Mouse (Mus musculus) lung, postnatal 0 days (tissue): ENCODE results near the gene Wasl. TPM values are rescaled to one million over a fixed set of nuclear protein-coding genes. Genes with fewer than 3 reads are reported as not detected.

Experiments used
- ATAC-seq: fragments of 200-750 bp; cut with Nextera tagmentation; 2 replicates; pipeline ENCODE4 v1.8.0; 2017; ENCODE audit warnings: moderate library complexity
- DNase-seq: peaks from one replicate; pipeline ENCODE4 v3.0.0-alpha.2; 2016; ENCODE audit warnings: low spot score
- H3K27ac ChIP-seq: fragments of 300-500 bp; sonication (generic); 2 replicates; pipeline ENCODE4 v1.5.1; 2014; ENCODE audit warnings: antibody characterized with exemption, mild to moderate bottlenecking, low read length, mixed read lengths
- H3K27me3 ChIP-seq: fragments of 300-500 bp; sonication (generic); replicated peaks from 2 replicates; pipeline ENCODE4 v1.6.1; 2014; ENCODE audit warnings: low read length, mixed read lengths; ENCODE audit not compliant: insufficient read depth
- H3K36me3 ChIP-seq: fragments of 300-500 bp; sonication (generic); 2 replicates; pipeline ENCODE4 v1.6.1; 2014; ENCODE audit warnings: low read length, mixed read lengths; ENCODE audit not compliant: insufficient read depth
- H3K4me1 ChIP-seq: fragments of 300-500 bp; sonication (generic); 2 replicates; pipeline ENCODE4 v1.6.1; 2014; ENCODE audit warnings: antibody characterized with exemption, low read depth, low read length, mixed read lengths; ENCODE audit not compliant: insufficient read depth
- H3K4me2 ChIP-seq: fragments of 300-500 bp; sonication (generic); replicated peaks from 2 replicates; pipeline ENCODE4 v1.6.1; 2014; ENCODE audit warnings: low read depth, mild to moderate bottlenecking, low read length, moderate library complexity, mixed read lengths
- H3K4me3 ChIP-seq: fragments of 300-500 bp; sonication (generic); 2 replicates; pipeline ENCODE4 v1.5.1; 2014; ENCODE audit warnings: low read depth, low read length
- H3K9ac ChIP-seq: fragments of 300-500 bp; sonication (generic); replicated peaks from 2 replicates; pipeline ENCODE4 v1.6.1; 2014; ENCODE audit warnings: low read depth, mild to moderate bottlenecking
- H3K9me3 ChIP-seq: fragments of 300-500 bp; sonication (generic); 2 replicates; pipeline ENCODE4 v1.6.1; 2016; ENCODE audit warnings: low read length, mixed read lengths
- CTCF ChIP-seq: IDR thresholded peaks from 2 replicates; pipeline ENCODE4 v1.5.1; 2016; ENCODE audit warnings: antibody characterized with exemption, mild to moderate bottlenecking
- EP300 ChIP-seq: IDR thresholded peaks from 2 replicates; pipeline ENCODE4 v1.6.1; 2016; ENCODE audit warnings: antibody characterized with exemption, mild to moderate bottlenecking, control low read depth
- WGBS: fragments of 180-500 bp; shearing (Covaris S2); extraction: QIAGEN DNeasy Blood & Tissue Kit; methylation state at CpG from one replicate; pipeline ENCODE4 v1.1.7; 2014; 5-methylcytosine and 5-hydroxymethylcytosine counted together
- polyA plus RNA-seq: library from polyadenylated mRNA; unstranded; fragments of >200 nt; fragmentation: Nextera tagmentation; extraction: Ambion mirVana; gene quantifications from 2 replicates; pipeline ENCODE4 v1.2.1, GENCODE M21; 2015

Wasl gene
- polyA plus RNA-seq, 1 experiment from 2014 or later, result 88.3 TPM

GRCm38 (mm10) chr6:24602993-24603392 lies 61.8 kb downstream of the Wasl start:
- Histone ChIP-seq H3K4me3 (no peak overlapping the region), H3K36me3 (no peaks in the 10 kb centered on the region), H3K4me2 (no peak overlapping the region), H3K9ac (no peak overlapping the region), H3K4me1 (peaks cover 9% of the 10 kb centered on the region; the same call in 1 of the 2 replicates), H3K27me3 (no peaks in the 10 kb centered on the region), H3K27ac (no peak overlapping the region), H3K9me3 (no peaks in the 10 kb centered on the region)
- TF ChIP-seq CTCF (no peak), EP300 (no peak)
- DNase-seq (no peak), ATAC-seq (no peak)
- 57% methylated on average over 5 of the region's 5 CpGs for WGBS

GRCm38 (mm10) chr6:24602351-24602750 lies 62.5 kb downstream of the Wasl start:
- no peak overlapping the region for H3K9ac ChIP-seq

GRCm38 (mm10) chr6:24601668-24602067 lies 63.1 kb downstream of the Wasl start:
- Histone ChIP-seq H3K27me3 (no peaks in the 10 kb centered on the region), H3K27ac (no peak overlapping the region), H3K4me1 (peaks cover 9% of the 10 kb centered on the region; the same call in 1 of the 2 replicates), H3K4me3 (no peak overlapping the region), H3K9ac (no peak overlapping the region), H3K36me3 (no peaks in the 10 kb centered on the region), H3K4me2 (no peak overlapping the region), H3K9me3 (no peaks in the 10 kb centered on the region)
- no peak; the same call in 1 of the 2 replicates for ATAC-seq
- no peak for DNase-seq
- 11% methylated on average over 1 of the region's 1 CpGs for WGBS
- TF ChIP-seq CTCF (no peak), EP300 (no peak)

More at GRCm38 (mm10) chr6:24602351-24602750, 62.5 kb downstream of the Wasl start:
- no peak for DNase-seq
- ATAC-seq, result no peak
- H3K4me2 ChIP-seq, result no peak overlapping the region
- 60% methylated on average over 3 of the region's 3 CpGs for WGBS
- no peak overlapping the region for H3K27ac ChIP-seq
- no peaks in the 10 kb centered on the region for H3K36me3 ChIP-seq
- TF ChIP-seq EP300, result no peak
- no peak for TF ChIP-seq CTCF
- H3K4me1 ChIP-seq, result peaks cover 9% of the 10 kb centered on the region; the same call in 1 of the 2 replicates
- no peaks in the 10 kb centered on the region for H3K27me3 ChIP-seq
- H3K9me3 ChIP-seq, result no peaks in the 10 kb centered on the region
- no peak overlapping the region for H3K4me3 ChIP-seq

GRCm38 (mm10) chr6:24600726-24601125 lies 64.1 kb downstream of the Wasl start:
- H3K4me3 ChIP-seq, result no peak overlapping the region
- H3K9me3 ChIP-seq, result no peaks in the 10 kb centered on the region
- H3K4me1 ChIP-seq, result peaks cover 9% of the 10 kb centered on the region; the same call in 1 of the 2 replicates
- ATAC-seq, result no peak
- 68% methylated on average over 4 of the region's 4 CpGs for WGBS
- H3K4me2 ChIP-seq, result no peak overlapping the region
- DNase-seq, result no peak
- TF ChIP-seq CTCF (no peak), EP300 (no peak)
- no peak overlapping the region for H3K9ac ChIP-seq
- H3K36me3 ChIP-seq, result no peaks in the 10 kb centered on the region
- no peak overlapping the region for H3K27ac ChIP-seq
- H3K27me3 ChIP-seq, result no peaks in the 10 kb centered on the region

- Histone ChIP-seq H3K4me1 (peaks cover 9% of the 10 kb centered on the region; the same call in 1 of the 2 replicates), H3K9ac (no peak overlapping the region), H3K27ac (no peak overlapping the region), H3K4me3 (no peak overlapping the region), H3K4me2 (no peak overlapping the region), H3K27me3 (no peaks in the 10 kb centered on the region), H3K36me3 (no peaks in the 10 kb centered on the region), H3K9me3 (no peaks in the 10 kb centered on the region)
- no peak for ATAC-seq
- TF ChIP-seq CTCF (no peak), EP300 (no peak)
- 64% methylated on average over 6 of the region's 6 CpGs for WGBS
- no peak for DNase-seq
Measured at GRCm38 (mm10) chr6:24600134-24600533, 64.7 kb downstream of the Wasl start.

DNA sequence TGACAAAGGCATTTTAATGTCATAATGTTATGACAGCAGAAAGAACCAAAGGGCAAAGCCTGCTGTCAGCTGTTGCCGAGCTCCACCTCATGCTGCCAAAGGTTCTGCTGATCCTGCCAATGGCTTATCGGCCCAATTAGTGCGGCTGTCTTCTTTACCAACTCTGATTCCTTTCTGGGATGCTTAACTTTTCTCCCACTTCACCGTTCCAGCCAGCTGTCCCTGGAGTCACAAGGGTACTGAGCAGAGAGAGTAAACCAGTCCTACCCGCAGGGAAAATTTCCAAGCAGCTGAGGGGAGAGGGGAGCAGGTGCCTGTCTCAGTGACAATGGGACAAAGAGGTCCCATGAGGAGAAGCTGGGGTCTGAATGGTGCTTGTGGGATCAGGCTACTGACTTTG lies 65.2 kb downstream of the Wasl start:
- Histone ChIP-seq H3K27ac (no peak overlapping the region), H3K9ac (no peak overlapping the region), H3K4me2 (no peak overlapping the region), H3K36me3 (no peaks in the 10 kb centered on the region), H3K4me1 (peaks cover 9% of the 10 kb centered on the region; the same call in 1 of the 2 replicates), H3K4me3 (no peak overlapping the region), H3K9me3 (no peaks in the 10 kb centered on the region), H3K27me3 (no peaks in the 10 kb centered on the region)
- TF ChIP-seq EP300 (no peak), CTCF (no peak)
- 77% methylated on average over 5 of the region's 5 CpGs for WGBS
- no peak for ATAC-seq
- no peak for DNase-seq

DNA sequence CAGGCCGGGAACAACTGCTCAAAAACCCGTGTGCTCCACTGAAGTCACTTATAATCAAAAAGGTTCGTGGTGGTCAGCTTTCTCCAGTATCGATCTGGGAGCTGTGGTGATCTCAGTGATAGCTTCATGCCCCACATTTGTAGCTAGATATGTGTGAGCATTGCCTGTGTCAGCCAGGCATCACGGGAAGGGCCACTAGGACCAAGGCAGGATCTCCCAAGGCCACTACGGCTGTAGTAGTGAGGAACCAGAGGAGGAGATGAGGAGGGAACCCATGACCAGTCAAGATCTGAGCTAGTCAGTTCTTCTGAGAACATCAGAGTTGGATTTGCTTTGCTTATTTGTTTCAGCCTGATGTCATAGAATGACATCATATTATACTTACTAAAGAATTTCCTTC lies 65.6 kb downstream of the Wasl start:
- no peaks in the 10 kb centered on the region for H3K36me3 ChIP-seq
- no peaks in the 10 kb centered on the region for H3K9me3 ChIP-seq
- no peak overlapping the region for H3K9ac ChIP-seq
- DNase-seq (no peak), ATAC-seq (no peak)
- H3K4me1 ChIP-seq, result peaks cover 9% of the 10 kb centered on the region; the same call in 1 of the 2 replicates
- H3K4me3 ChIP-seq, result no peak overlapping the region
- TF ChIP-seq CTCF, result no peak
- TF ChIP-seq EP300, result no peak
- WGBS, result 89% methylated on average over 6 of the region's 6 CpGs
- H3K4me2 ChIP-seq, result no peak overlapping the region
- H3K27ac ChIP-seq, result no peak overlapping the region
- no peaks in the 10 kb centered on the region for H3K27me3 ChIP-seq
